Mouse (Mus musculus): ENCODE data around the gene 1110059E24Rik.
A peak's percentile ranks its signal among the peaks of the same experiment; 100 is the strongest.
"Not testable (repeated sequence)": the region's sequence is repeated elsewhere in the genome, so short reads cannot be mapped to it uniquely, and the experiment has no call there.

Gene 1110059E24Rik

GRCm38 (mm10) chr19:21636907-21637306 is 15.9 kb downstream of the 1110059E24Rik start:
- DNase-seq (ENCODE audit: low read depth, low spot score), result no peak
- Histone ChIP-seq H3K27me3 (ENCODE audit: control insufficient read depth, insufficient read depth, low read length, poor library complexity, severe bottlenecking) (no peaks in the 10 kb centered on the region), H3K36me3 (ENCODE audit: control insufficient read depth, insufficient read depth, low read length, poor library complexity, severe bottlenecking) (no peaks in the 10 kb centered on the region)

DNA sequence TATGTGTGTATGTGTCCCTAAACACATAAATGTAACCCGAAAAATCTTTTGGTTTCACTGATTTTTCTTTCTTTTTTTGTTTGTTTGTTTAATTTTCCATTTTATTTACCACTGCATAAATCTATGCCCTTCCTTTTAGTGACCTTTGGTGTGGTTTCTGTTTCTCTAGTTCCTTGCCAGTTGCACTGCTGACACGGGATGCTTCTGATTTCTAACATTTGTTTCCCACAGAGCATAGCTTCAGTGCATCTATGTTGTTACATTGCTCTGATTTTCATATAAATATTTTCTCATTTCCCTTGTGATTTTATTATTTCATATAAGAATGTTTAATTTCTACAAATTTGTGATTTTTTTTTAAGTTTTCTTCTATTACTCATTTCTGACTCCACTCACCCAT is 17.4 kb downstream of the 1110059E24Rik start:
- no peaks in the 10 kb centered on the region for H3K36me3 ChIP-seq (ENCODE audit: control insufficient read depth, insufficient read depth, low read length, poor library complexity, severe bottlenecking)
- no peak for DNase-seq (ENCODE audit: low read depth, low spot score)
- H3K27me3 ChIP-seq (ENCODE audit: control insufficient read depth, insufficient read depth, low read length, poor library complexity, severe bottlenecking), result no peaks in the 10 kb centered on the region

- peak; percentile 87 for DNase-seq (ENCODE audit: low read depth, low spot score)
- no peaks in the 10 kb centered on the region for H3K27me3 ChIP-seq (ENCODE audit: control insufficient read depth, insufficient read depth, low read length, poor library complexity, severe bottlenecking)
Measured at GRCm38 (mm10) chr19:21630656-21631331, 22.0 kb downstream of the 1110059E24Rik start.

GRCm38 (mm10) chr19:21629501-21629900 is 23.3 kb downstream of the 1110059E24Rik start:
- no peaks in the 10 kb centered on the region for H3K27me3 ChIP-seq (ENCODE audit: control insufficient read depth, insufficient read depth, low read length, poor library complexity, severe bottlenecking)
- peak; percentile 19 for DNase-seq (ENCODE audit: low read depth, low spot score)
- peaks cover 2% of the 10 kb centered on the region; the same call in 1 of the 2 replicates for H3K36me3 ChIP-seq (ENCODE audit: control insufficient read depth, insufficient read depth, low read length, poor library complexity, severe bottlenecking)

More at GRCm38 (mm10) chr19:21630656-21631331, 22.0 kb downstream of the 1110059E24Rik start:
- no peaks in the 10 kb centered on the region for H3K36me3 ChIP-seq (ENCODE audit: control insufficient read depth, insufficient read depth, low read length, poor library complexity, severe bottlenecking)

DNA sequence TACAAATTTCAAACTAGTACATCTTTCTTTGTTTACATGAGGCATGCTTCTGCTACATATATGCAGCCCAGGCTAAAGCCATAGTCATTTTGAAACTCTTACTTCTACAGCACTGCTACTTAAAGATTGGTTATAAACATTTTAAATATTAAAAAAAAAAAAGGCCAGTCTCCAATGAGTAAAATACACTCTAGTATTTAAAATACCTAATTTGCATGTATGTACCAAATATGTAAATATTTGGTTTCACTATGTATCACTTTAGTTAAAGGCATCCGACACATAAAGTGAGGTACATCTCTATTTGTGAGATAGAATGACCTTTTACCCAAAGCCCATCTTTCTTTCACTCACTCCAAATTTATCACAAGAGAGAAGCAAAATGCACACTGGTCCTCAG is 23.7 kb downstream of the 1110059E24Rik start:
- peak; percentile 46 for DNase-seq (ENCODE audit: low read depth, low spot score)
- Histone ChIP-seq H3K27me3 (ENCODE audit: control insufficient read depth, insufficient read depth, low read length, poor library complexity, severe bottlenecking) (no peaks in the 10 kb centered on the region), H3K36me3 (ENCODE audit: control insufficient read depth, insufficient read depth, low read length, poor library complexity, severe bottlenecking) (peaks cover 2% of the 10 kb centered on the region; the same call in 1 of the 2 replicates)

DNA sequence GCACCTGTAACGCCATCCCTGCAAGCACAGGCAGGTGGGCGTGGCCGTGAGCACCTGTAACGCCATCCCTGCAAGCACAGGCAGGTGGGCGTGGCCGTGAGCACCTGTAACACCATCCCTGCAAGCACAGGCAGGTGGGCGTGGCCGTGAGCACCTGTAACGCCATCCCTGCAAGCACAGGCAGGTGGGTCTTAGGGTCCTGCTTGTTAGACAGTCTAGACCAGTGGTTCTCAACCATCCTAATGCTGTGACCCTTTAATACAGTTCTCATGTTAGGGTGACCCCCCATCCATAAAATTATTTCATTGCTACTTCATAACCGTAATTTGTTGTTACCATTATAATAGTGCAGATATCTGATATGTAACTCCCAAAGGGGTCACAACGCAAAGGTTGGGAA is 24.3 kb downstream of the 1110059E24Rik start:
- not testable (repeated sequence) for DNase-seq (ENCODE audit: low read depth, low spot score); H3K27me3 ChIP-seq (ENCODE audit: control insufficient read depth, insufficient read depth, low read length, poor library complexity, severe bottlenecking); H3K36me3 ChIP-seq (ENCODE audit: control insufficient read depth, insufficient read depth, low read length, poor library complexity, severe bottlenecking)

- Histone ChIP-seq H3K27me3 (ENCODE audit: control insufficient read depth, insufficient read depth, low read length, poor library complexity, severe bottlenecking) (no peaks in the 10 kb centered on the region), H3K36me3 (ENCODE audit: control insufficient read depth, insufficient read depth, low read length, poor library complexity, severe bottlenecking) (peaks cover 2% of the 10 kb centered on the region; the same call in 1 of the 2 replicates)
- no peak for DNase-seq (ENCODE audit: low read depth, low spot score)
Measured at GRCm38 (mm10) chr19:21626271-21626988, 26.3 kb downstream of the 1110059E24Rik start.

DNA sequence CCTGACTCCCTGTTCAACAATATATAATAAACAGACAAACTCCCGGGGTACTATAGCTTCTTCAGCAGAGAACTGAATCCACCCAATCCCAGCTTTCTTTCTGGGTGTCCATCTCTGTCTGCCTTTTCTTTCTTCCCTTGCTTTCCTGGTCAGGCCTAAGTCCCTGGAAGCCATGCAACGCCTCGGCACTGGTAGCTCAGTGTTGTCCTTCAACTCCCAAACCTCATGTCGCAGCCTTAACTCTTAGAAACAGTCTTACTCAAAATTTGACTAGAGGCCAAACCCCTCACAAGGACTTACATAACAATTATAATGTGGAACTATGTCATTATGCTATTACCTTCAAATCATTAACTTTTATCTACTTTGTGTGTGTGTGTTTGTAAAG is 28.6 kb downstream of the 1110059E24Rik start:
- Histone ChIP-seq H3K27me3 (ENCODE audit: control insufficient read depth, insufficient read depth, low read length, poor library complexity, severe bottlenecking) (no peaks in the 10 kb centered on the region), H3K36me3 (ENCODE audit: control insufficient read depth, insufficient read depth, low read length, poor library complexity, severe bottlenecking) (peaks cover 2% of the 10 kb centered on the region; the same call in 1 of the 2 replicates)
- no peak for DNase-seq (ENCODE audit: low read depth, low spot score)

DNA sequence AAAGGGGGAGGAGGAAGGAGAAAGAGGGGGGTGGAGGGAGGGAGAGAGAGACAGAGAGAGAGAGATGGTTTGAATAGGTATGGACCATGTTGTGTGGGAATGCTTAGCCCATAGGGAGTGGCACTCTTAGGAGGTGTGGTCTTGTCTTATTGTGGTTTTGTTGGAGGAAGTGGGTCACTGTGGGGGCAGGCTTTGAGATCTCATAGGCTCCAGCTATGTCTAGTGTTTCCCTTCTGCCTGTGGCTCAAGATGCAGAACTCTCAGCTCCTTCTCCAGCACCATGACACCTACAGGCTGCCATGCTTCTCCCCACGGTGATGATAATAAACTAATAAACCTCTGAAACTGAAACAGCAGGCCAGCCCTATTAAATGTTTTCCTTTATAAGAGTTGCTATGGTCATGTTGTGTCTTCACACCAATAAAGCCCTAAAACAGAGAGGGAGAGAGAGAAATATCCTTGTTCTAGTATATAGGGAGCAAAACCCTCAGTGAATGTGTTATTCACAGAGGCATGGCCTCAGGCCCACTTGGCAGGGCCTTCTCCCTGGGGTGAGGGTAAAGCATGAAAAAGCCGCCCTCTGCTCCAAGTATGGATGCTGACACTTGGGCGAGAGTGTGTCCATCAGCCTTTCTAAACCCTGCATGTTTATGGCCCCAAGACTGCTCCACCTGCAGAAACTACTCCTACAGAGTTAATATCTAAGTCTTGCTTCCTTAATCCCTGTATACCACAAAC is 29.2 kb downstream of the 1110059E24Rik start:
- H3K27me3 ChIP-seq (ENCODE audit: control insufficient read depth, insufficient read depth, low read length, poor library complexity, severe bottlenecking), result no peaks in the 10 kb centered on the region
- peaks cover 2% of the 10 kb centered on the region; the same call in 1 of the 2 replicates for H3K36me3 ChIP-seq (ENCODE audit: control insufficient read depth, insufficient read depth, low read length, poor library complexity, severe bottlenecking)
- peak; percentile 63 for DNase-seq (ENCODE audit: low read depth, low spot score)

DNA sequence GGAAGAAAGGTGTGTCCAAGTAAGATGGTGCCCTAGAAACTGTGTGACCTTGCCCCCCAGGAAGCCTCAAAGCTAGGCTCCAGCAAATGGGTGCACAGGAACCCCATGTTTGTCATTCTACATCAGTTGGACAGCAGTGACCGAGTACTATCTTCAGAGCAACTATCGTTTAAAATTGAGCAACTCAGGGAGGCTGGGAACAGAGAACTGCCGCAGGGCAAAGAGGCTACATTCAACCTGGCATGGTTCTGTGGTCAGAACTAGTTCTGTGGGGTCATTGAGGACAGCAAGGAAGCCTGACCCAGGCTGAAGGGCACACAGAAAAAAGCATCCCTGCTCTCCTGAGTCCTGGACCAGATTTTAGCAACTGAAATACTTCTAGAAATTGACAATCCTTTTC is 37.0 kb downstream of the 1110059E24Rik start:
- Histone ChIP-seq H3K36me3 (ENCODE audit: control insufficient read depth, insufficient read depth, low read length, poor library complexity, severe bottlenecking) (no peaks in the 10 kb centered on the region), H3K27me3 (ENCODE audit: control insufficient read depth, insufficient read depth, low read length, poor library complexity, severe bottlenecking) (no peaks in the 10 kb centered on the region)
- DNase-seq (ENCODE audit: low read depth, low spot score), result no peak

DNA sequence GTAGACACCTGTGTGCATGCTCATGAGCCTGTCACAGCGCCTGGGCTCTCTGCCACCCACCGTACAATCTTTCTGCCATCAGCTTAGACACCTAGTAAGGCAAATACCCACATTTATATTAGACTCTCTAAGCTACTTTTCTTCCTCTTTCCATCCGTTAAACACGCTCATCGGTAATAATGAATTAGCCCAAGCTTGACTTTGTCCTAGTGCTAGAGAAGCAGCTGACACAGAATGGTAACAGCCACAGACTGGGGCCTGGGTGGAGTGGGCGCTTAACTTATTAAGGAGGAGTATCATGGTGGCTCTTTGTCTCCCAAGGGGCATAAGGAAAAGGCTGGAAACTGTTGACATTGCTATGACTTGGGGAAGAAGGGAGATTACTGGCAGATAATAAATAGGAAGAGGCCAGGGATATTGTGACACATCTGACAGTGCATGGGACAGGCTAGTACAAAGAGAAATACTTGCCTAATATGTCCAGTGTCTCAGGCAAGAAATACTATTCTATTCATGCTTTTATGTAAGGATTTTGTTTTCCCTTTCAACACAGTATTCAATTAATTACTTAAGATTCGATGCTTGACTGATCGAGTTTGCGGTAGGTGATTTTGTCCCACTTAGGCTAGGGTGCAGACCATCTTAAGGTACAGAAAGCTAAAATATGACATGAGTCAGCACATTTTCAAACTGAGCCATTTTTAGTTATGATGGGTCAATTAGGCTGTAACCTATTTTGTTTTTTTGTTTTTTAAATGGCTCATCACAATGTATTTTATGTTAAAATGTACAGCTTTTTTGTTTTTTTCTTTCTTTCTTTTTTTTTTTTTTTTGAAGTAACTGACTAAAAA is 40.8 kb downstream of the 1110059E24Rik start:
- peak; percentile 52 for DNase-seq (ENCODE audit: low read depth, low spot score)
- Histone ChIP-seq H3K36me3 (ENCODE audit: control insufficient read depth, insufficient read depth, low read length, poor library complexity, severe bottlenecking) (peaks cover 3% of the 10 kb centered on the region), H3K27me3 (ENCODE audit: control insufficient read depth, insufficient read depth, low read length, poor library complexity, severe bottlenecking) (no peaks in the 10 kb centered on the region; the same call in 1 of the 2 replicates)

DNA sequence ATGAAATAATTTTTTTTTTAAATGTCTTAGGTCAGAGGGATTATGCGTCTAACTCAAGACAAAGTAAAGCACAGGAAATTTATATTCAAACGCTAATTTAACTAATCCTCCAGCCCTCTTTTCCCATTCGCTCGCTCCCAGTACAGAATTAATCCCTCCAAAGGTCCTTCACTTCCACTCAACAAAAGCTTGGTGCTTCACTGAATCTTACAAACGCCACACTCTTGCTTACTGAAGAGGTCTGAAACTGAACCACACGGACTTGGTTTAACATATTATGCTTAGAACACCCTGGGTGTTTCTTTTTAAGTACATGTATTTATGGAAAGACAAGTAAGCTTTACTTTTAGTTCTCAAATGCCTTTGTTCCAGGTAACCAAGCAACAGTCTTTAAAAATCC is 41.5 kb downstream of the 1110059E24Rik start:
- Histone ChIP-seq H3K27me3 (ENCODE audit: control insufficient read depth, insufficient read depth, low read length, poor library complexity, severe bottlenecking) (no peaks in the 10 kb centered on the region; the same call in 1 of the 2 replicates), H3K36me3 (ENCODE audit: control insufficient read depth, insufficient read depth, low read length, poor library complexity, severe bottlenecking) (peaks cover 3% of the 10 kb centered on the region)
- DNase-seq (ENCODE audit: low read depth, low spot score), result no peak

DNA sequence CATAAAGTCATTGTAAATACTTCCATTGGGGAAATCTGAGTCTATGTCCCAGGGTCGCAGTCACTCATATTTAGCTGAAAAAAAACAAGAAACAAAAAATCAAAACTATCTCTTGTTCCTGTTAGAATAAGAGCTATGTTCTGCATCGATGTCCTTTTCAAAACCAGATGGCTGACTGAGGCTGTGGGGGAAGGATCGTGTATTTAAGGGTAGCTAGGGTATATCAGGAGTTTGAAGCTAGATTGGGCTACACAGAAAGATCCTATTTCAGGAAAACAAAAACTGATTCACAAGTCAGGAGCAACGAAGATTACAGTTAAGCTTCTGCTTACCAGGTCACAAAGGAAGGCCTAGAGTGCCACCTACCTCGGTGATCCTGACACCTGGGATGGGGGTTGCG is 42.5 kb downstream of the 1110059E24Rik start:
- no peaks in the 10 kb centered on the region; the same call in 1 of the 2 replicates for H3K27me3 ChIP-seq (ENCODE audit: control insufficient read depth, insufficient read depth, low read length, poor library complexity, severe bottlenecking)
- DNase-seq (ENCODE audit: low read depth, low spot score), result no peak

GRCm38 (mm10) chr19:21605294-21605693 is 47.5 kb downstream of the 1110059E24Rik start:
- DNase-seq (ENCODE audit: low read depth, low spot score), result no peak
- H3K36me3 ChIP-seq (ENCODE audit: control insufficient read depth, insufficient read depth, low read length, poor library complexity, severe bottlenecking), result peaks cover 3% of the 10 kb centered on the region
- H3K27me3 ChIP-seq (ENCODE audit: control insufficient read depth, insufficient read depth, low read length, poor library complexity, severe bottlenecking), result no peaks in the 10 kb centered on the region; the same call in 1 of the 2 replicates

More for the DNA sequence above, 42.5 kb downstream of the 1110059E24Rik start:
- H3K36me3 ChIP-seq (ENCODE audit: control insufficient read depth, insufficient read depth, low read length, poor library complexity, severe bottlenecking), result peaks cover 3% of the 10 kb centered on the region

Data from splenic B cell, adult 2 months (primary cell).